Mouse (Mus musculus): ENCODE results near the gene Mov10l1. TPM values are rescaled to one million over a fixed set of nuclear protein-coding genes. Genes with fewer than 3 reads are reported as not detected.

Mov10l1 gene
- polyA plus RNA-seq, 2 experiments: not detected

- H3K4me3 ChIP-seq (ENCODE audit: insufficient read depth in 1 of 2, low read depth in 2 of 2, low read length in 2 of 2): peak overlapping the region; percentile 63 to 82
- peak; percentile 37 for ATAC-seq (ENCODE audit: insufficient read depth)
- no peak for DNase-seq (ENCODE audit: low read depth in 3 of 3, low spot score in 3 of 3)
- H3K4me2 ChIP-seq (ENCODE audit: low read depth): peak overlapping the region; percentile 84
- H3K36me3 ChIP-seq (replicated peaks; ENCODE audit: control insufficient read depth, insufficient read depth, low read depth): no peaks in the 10 kb centered on the region
- H3K4me1 ChIP-seq (replicated peaks; ENCODE audit: control insufficient read depth in 2 of 2, insufficient read depth in 2 of 2, low read length in 1 of 2): peaks cover 11 to 16% of the 10 kb centered on the region in 2 experiments
- no peaks in the 10 kb centered on the region for H3K27me3 ChIP-seq (ENCODE audit: control insufficient read depth, insufficient read depth, low read length)
- TF ChIP-seq CTCF (IDR thresholded peaks at IDR 0.05; ENCODE audit: low read depth) (no peak), EP300 (IDR thresholded peaks at IDR 0.05; ENCODE audit: low read depth) (no peak)
- WGBS (ENCODE audit: insufficient replicate concordance): under 1% methylated on average over 33 of the region's 39 CpGs
- no peak overlapping the region for H3K27ac ChIP-seq
- peak overlapping the region; percentile 74 for H3K9ac ChIP-seq (replicated peaks)
- no peaks in the 10 kb centered on the region for H3K9me3 ChIP-seq (ENCODE audit: control insufficient read depth, low read length)
These were observed 93.5 kb downstream of the Mov10l1 start for GRCm38 (mm10) chr15:89076156-89076731.

- ATAC-seq (ENCODE audit: insufficient read depth) (peak; percentile 21; the same call in 1 of the 2 replicates), DNase-seq (ENCODE audit: low read depth in 3 of 3, low spot score in 3 of 3) (peak; percentile 48 to 55 (median 52))
- H3K9ac ChIP-seq (replicated peaks): no peak overlapping the region
- H3K4me2 ChIP-seq (ENCODE audit: low read depth): peak overlapping the region; percentile 31
- no peak overlapping the region for H3K27ac ChIP-seq
- TF ChIP-seq CTCF (IDR thresholded peaks at IDR 0.05; ENCODE audit: low read depth) (no peak), EP300 (IDR thresholded peaks at IDR 0.05; ENCODE audit: low read depth) (no peak)
- H3K4me1 ChIP-seq (replicated peaks; ENCODE audit: control insufficient read depth in 2 of 2, insufficient read depth in 2 of 2, low read length in 1 of 2): peaks cover 11 to 16% of the 10 kb centered on the region in 2 experiments
- H3K27me3 ChIP-seq (ENCODE audit: control insufficient read depth, insufficient read depth, low read length): no peaks in the 10 kb centered on the region
- H3K9me3 ChIP-seq (ENCODE audit: control insufficient read depth, low read length): no peaks in the 10 kb centered on the region
- H3K36me3 ChIP-seq (replicated peaks; ENCODE audit: control insufficient read depth, insufficient read depth, low read depth): peaks cover 2% of the 10 kb centered on the region; the same call in 1 of the 2 replicates
- WGBS (ENCODE audit: insufficient replicate concordance): 32% methylated on average over 9 of the region's 9 CpGs
- H3K4me3 ChIP-seq (ENCODE audit: insufficient read depth in 1 of 2, low read depth in 2 of 2, low read length in 2 of 2): no peak overlapping the region
These were observed 95.6 kb downstream of the Mov10l1 start for GRCm38 (mm10) chr15:89078208-89078836.

DNA sequence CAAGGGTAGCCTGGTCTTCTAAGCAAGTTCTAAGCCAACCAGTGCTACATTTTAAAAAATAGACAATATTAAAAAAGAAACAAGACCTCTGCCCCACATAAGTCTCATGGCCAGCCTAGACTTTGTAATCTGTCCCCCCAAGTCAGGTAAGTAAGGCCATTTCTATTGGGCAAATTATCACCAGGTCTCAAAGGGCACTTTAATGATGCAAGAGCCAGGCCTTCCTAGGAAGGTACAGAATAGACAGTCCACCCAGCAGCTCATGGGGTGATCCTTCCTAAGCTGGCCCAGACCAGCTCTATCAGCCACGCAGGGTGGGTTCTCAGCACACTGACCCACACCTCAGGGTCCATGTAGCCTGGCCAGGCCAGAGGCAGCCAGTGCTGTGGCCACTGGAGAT, 101.2 kb downstream of the Mov10l1 start:
- no peak overlapping the region for H3K9ac ChIP-seq (replicated peaks)
- no peak for ATAC-seq (ENCODE audit: insufficient read depth)
- H3K4me1 ChIP-seq (replicated peaks; ENCODE audit: control insufficient read depth in 2 of 2, insufficient read depth in 2 of 2, low read length in 1 of 2): peaks cover 0 to 3% of the 10 kb centered on the region in 2 experiments; a peak in 1 of 4 replicates
- H3K9me3 ChIP-seq (ENCODE audit: control insufficient read depth, low read length): no peaks in the 10 kb centered on the region
- 68% methylated on average over 1 of the region's 1 CpGs for WGBS (ENCODE audit: insufficient replicate concordance)
- H3K36me3 ChIP-seq (replicated peaks; ENCODE audit: control insufficient read depth, insufficient read depth, low read depth): peaks cover 2% of the 10 kb centered on the region; the same call in 1 of the 2 replicates
- no peak overlapping the region for H3K27ac ChIP-seq
- no peak for DNase-seq (ENCODE audit: low read depth in 3 of 3, low spot score in 3 of 3)
- no peak overlapping the region for H3K4me3 ChIP-seq (ENCODE audit: insufficient read depth in 1 of 2, low read depth in 2 of 2, low read length in 2 of 2)
- no peaks in the 10 kb centered on the region for H3K27me3 ChIP-seq (ENCODE audit: control insufficient read depth, insufficient read depth, low read length)
- TF ChIP-seq EP300 (IDR thresholded peaks at IDR 0.05; ENCODE audit: low read depth) (no peak), CTCF (IDR thresholded peaks at IDR 0.05; ENCODE audit: low read depth) (no peak)
- H3K4me2 ChIP-seq (ENCODE audit: low read depth): no peak overlapping the region

DNA sequence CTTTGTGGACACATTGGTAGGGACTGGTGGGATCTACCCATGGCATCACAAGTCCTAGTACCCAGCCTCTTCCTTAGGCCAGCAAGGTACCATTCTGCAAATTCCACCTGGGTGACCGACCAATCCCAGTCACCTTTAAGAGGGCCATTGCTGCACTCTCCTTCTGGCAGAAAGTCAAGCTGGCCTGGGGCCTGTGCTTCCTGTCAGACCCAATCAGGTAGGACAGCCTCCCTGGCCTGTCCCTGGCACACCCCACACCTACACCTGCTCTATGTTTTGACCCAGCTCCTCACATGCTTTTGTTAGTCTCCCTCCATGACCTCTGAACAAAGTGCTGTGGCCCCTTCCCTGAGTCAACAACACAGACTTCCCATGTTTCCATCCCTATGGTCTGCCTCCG, 102.1 kb downstream of the Mov10l1 start:
- no peak overlapping the region for H3K27ac ChIP-seq
- 75% methylated on average over 2 of the region's 2 CpGs for WGBS (ENCODE audit: insufficient replicate concordance)
- no peak overlapping the region for H3K4me2 ChIP-seq (ENCODE audit: low read depth)
- H3K27me3 ChIP-seq (ENCODE audit: control insufficient read depth, insufficient read depth, low read length): no peaks in the 10 kb centered on the region
- H3K9ac ChIP-seq (replicated peaks): no peak overlapping the region
- no peak for ATAC-seq (ENCODE audit: insufficient read depth)
- no peak overlapping the region for H3K4me3 ChIP-seq (ENCODE audit: insufficient read depth in 1 of 2, low read depth in 2 of 2, low read length in 2 of 2)
- peaks cover 2 to 5% of the 10 kb centered on the region in 2 experiments; a peak in 3 of 4 replicates for H3K4me1 ChIP-seq (replicated peaks; ENCODE audit: control insufficient read depth in 2 of 2, insufficient read depth in 2 of 2, low read length in 1 of 2)
- no peak for DNase-seq (ENCODE audit: low read depth in 3 of 3, low spot score in 3 of 3)
- peaks cover 2% of the 10 kb centered on the region; the same call in 1 of the 2 replicates for H3K36me3 ChIP-seq (replicated peaks; ENCODE audit: control insufficient read depth, insufficient read depth, low read depth)
- TF ChIP-seq EP300 (IDR thresholded peaks at IDR 0.05; ENCODE audit: low read depth): no peak
- no peak for TF ChIP-seq CTCF (IDR thresholded peaks at IDR 0.05; ENCODE audit: low read depth)
- H3K9me3 ChIP-seq (ENCODE audit: control insufficient read depth, low read length): no peaks in the 10 kb centered on the region

GRCm38 (mm10) chr15:89088607-89089247, 106.0 kb downstream of the Mov10l1 start, which contains the start of gene Selenoo:
Gene Selenoo, plus strand, starts transcription at chr15:89089084.
- no peak for TF ChIP-seq CTCF (IDR thresholded peaks at IDR 0.05; ENCODE audit: low read depth)
- no peak for TF ChIP-seq EP300 (IDR thresholded peaks at IDR 0.05; ENCODE audit: low read depth)
- peak within 1 kb of the TSS; percentile 79 for H3K4me2 ChIP-seq (ENCODE audit: low read depth)
- H3K9ac ChIP-seq (replicated peaks): peak within 1 kb of the TSS; percentile 89
- H3K27ac ChIP-seq: peak within 1 kb of the TSS; percentile 10; the same call in 1 of the 2 replicates
- peak; percentile 92 for ATAC-seq (ENCODE audit: insufficient read depth)
- peak within 1 kb of the TSS; percentile 75 to 91 for H3K4me3 ChIP-seq (ENCODE audit: insufficient read depth in 1 of 2, low read depth in 2 of 2, low read length in 2 of 2)
- peak; percentile 75 to 77 (median 77) for DNase-seq (ENCODE audit: low read depth in 3 of 3, low spot score in 3 of 3)
- no peaks in the 10 kb centered on the region for H3K9me3 ChIP-seq (ENCODE audit: control insufficient read depth, low read length)
- peaks cover 2% of the 10 kb centered on the region; the same call in 1 of the 2 replicates for H3K36me3 ChIP-seq (replicated peaks; ENCODE audit: control insufficient read depth, insufficient read depth, low read depth)
- 2% methylated on average over 38 of the region's 38 CpGs for WGBS (ENCODE audit: insufficient replicate concordance)
- H3K27me3 ChIP-seq (ENCODE audit: control insufficient read depth, insufficient read depth, low read length): no peaks in the 10 kb centered on the region
- peaks cover 5 to 8% of the 10 kb centered on the region in 2 experiments; a peak in 3 of 4 replicates for H3K4me1 ChIP-seq (replicated peaks; ENCODE audit: control insufficient read depth in 2 of 2, insufficient read depth in 2 of 2, low read length in 1 of 2)
